Mouse (Mus musculus) lung, postnatal 0 days (tissue): ENCODE measurements around the gene Abcc8.
A peak's percentile ranks its signal among the peaks of the same experiment; 100 is the strongest.

Source experiments
- CTCF ChIP-seq: IDR thresholded peaks from 2 replicates; pipeline ENCODE4 v1.5.1; 2016; ENCODE audit warnings: antibody characterized with exemption, mild to moderate bottlenecking
- EP300 ChIP-seq: IDR thresholded peaks from 2 replicates; pipeline ENCODE4 v1.6.1; 2016; ENCODE audit warnings: antibody characterized with exemption, mild to moderate bottlenecking, control low read depth

GRCm38 (mm10) chr7:46226253-46226652 lies 46.4 kb upstream of the Abcc8 start:
- peak; percentile 76 for TF ChIP-seq CTCF
- no peak for TF ChIP-seq EP300
